Mouse (Mus musculus): ENCODE measurements around the gene Armh3. TPM values are rescaled to one million over a fixed set of nuclear protein-coding genes. Genes with fewer than 3 reads are reported as not detected.

The Armh3 gene
- polyA plus RNA-seq, 1 experiment from 2014 or later = 23.9 TPM

GRCm38 (mm10) chr19:46040149-46040902, 42.0 kb upstream of the Armh3 start:
- peaks cover 11% of the 10 kb centered on the region for H3K36me3 ChIP-seq
- 39% methylated on average over 14 of the region's 14 CpGs for WGBS
- H3K9ac ChIP-seq = peak overlapping the region; percentile 99
- ATAC-seq (ENCODE audit: low FRiP score) = no peak
- peak overlapping the region; percentile 97 for H3K27ac ChIP-seq
- H3K4me2 ChIP-seq = peak overlapping the region; percentile 98
- peaks cover 80% of the 10 kb centered on the region for H3K4me1 ChIP-seq (replicated peaks)
- no peaks in the 10 kb centered on the region for H3K9me3 ChIP-seq
- peak overlapping the region; percentile 97 for H3K4me3 ChIP-seq
- H3K27me3 ChIP-seq = no peaks in the 10 kb centered on the region

- Histone ChIP-seq H3K27me3 (no peaks in the 10 kb centered on the region), H3K27ac (peak overlapping the region; percentile 97), H3K4me3 (peak overlapping the region; percentile 97), H3K4me2 (peak overlapping the region; percentile 98), H3K9ac (peak overlapping the region; percentile 99), H3K4me1 (replicated peaks) (peaks cover 80% of the 10 kb centered on the region), H3K36me3 (peaks cover 19% of the 10 kb centered on the region), H3K9me3 (no peaks in the 10 kb centered on the region)
- WGBS = 2% methylated on average over 25 of the region's 30 CpGs
- peak; percentile 70 for ATAC-seq (ENCODE audit: low FRiP score)
Measured at GRCm38 (mm10) chr19:46039478-46039877, 41.2 kb upstream of the Armh3 start.

- Histone ChIP-seq H3K4me2 (peak overlapping the region; percentile 98), H3K27ac (peak overlapping the region; percentile 97), H3K36me3 (peaks cover 26% of the 10 kb centered on the region), H3K27me3 (no peaks in the 10 kb centered on the region), H3K9ac (peak overlapping the region; percentile 99), H3K9me3 (no peaks in the 10 kb centered on the region), H3K4me1 (replicated peaks) (peaks cover 75% of the 10 kb centered on the region), H3K4me3 (peak overlapping the region; percentile 97)
- ATAC-seq (ENCODE audit: low FRiP score) = peak; percentile 50
- 0% methylated on average over 12 of the region's 17 CpGs for WGBS
Measured at GRCm38 (mm10) chr19:46038851-46039260, 40.6 kb upstream of the Armh3 start.

GRCm38 (mm10) chr19:46037925-46038850, 39.9 kb upstream of the Armh3 start:
- peak overlapping the region; percentile 97 for H3K27ac ChIP-seq
- no peaks in the 10 kb centered on the region for H3K27me3 ChIP-seq
- H3K9me3 ChIP-seq = no peaks in the 10 kb centered on the region
- peak overlapping the region; percentile 98 for H3K4me2 ChIP-seq
- peak overlapping the region; percentile 99 for H3K9ac ChIP-seq
- peaks cover 32% of the 10 kb centered on the region for H3K36me3 ChIP-seq
- H3K4me3 ChIP-seq = peak overlapping the region; percentile 97
- ATAC-seq (ENCODE audit: low FRiP score) = no peak
- peaks cover 68% of the 10 kb centered on the region for H3K4me1 ChIP-seq (replicated peaks)
- 10% methylated on average over 13 of the region's 13 CpGs for WGBS

- WGBS = 16% methylated on average over 6 of the region's 6 CpGs
- H3K9ac ChIP-seq = peak overlapping the region; percentile 99
- peaks cover 60% of the 10 kb centered on the region for H3K4me1 ChIP-seq (replicated peaks)
- H3K4me2 ChIP-seq = peak overlapping the region; percentile 98
- H3K27me3 ChIP-seq = no peaks in the 10 kb centered on the region
- H3K27ac ChIP-seq = peak overlapping the region; percentile 97
- peak overlapping the region; percentile 97 for H3K4me3 ChIP-seq
- ATAC-seq (ENCODE audit: low FRiP score) = no peak
- H3K36me3 ChIP-seq = peaks cover 40% of the 10 kb centered on the region
- no peaks in the 10 kb centered on the region for H3K9me3 ChIP-seq
Measured at GRCm38 (mm10) chr19:46037243-46037924, 39.1 kb upstream of the Armh3 start.

- peak overlapping the region; percentile 97 for H3K27ac ChIP-seq
- peak overlapping the region; percentile 98 for H3K4me2 ChIP-seq
- no peak for ATAC-seq (ENCODE audit: low FRiP score)
- H3K36me3 ChIP-seq = peaks cover 48% of the 10 kb centered on the region
- peak overlapping the region; percentile 99 for H3K9ac ChIP-seq
- WGBS = 77% methylated on average over 13 of the region's 13 CpGs
- peaks cover 53% of the 10 kb centered on the region for H3K4me1 ChIP-seq (replicated peaks)
- H3K9me3 ChIP-seq = no peaks in the 10 kb centered on the region
- no peaks in the 10 kb centered on the region for H3K27me3 ChIP-seq
- peak overlapping the region; percentile 97 for H3K4me3 ChIP-seq
Measured at GRCm38 (mm10) chr19:46036477-46037242, 38.4 kb upstream of the Armh3 start.

GRCm38 (mm10) chr19:46035971-46036370, 37.7 kb upstream of the Armh3 start:
- Histone ChIP-seq H3K4me1 (replicated peaks) (peaks cover 46% of the 10 kb centered on the region), H3K27ac (no peak overlapping the region), H3K9ac (0 out of 2 replicates have a peak overlapping the region, but pooled peaks have one; percentile 31), H3K4me2 (peak overlapping the region; percentile 98), H3K27me3 (no peaks in the 10 kb centered on the region), H3K4me3 (peak overlapping the region; percentile 97; the same call in 1 of the 2 replicates), H3K36me3 (peaks cover 53% of the 10 kb centered on the region), H3K9me3 (no peaks in the 10 kb centered on the region)
- WGBS = 93% methylated on average over 13 of the region's 13 CpGs
- ATAC-seq (ENCODE audit: low FRiP score) = no peak

GRCm38 (mm10) chr19:46033911-46034310, 35.6 kb upstream of the Armh3 start:
- Histone ChIP-seq H3K36me3 (peaks cover 67% of the 10 kb centered on the region), H3K9me3 (0 out of 2 replicates have a peak, but pooled peaks cover 4% of the 10 kb centered on the region), H3K4me3 (no peak overlapping the region), H3K27ac (no peak overlapping the region), H3K4me2 (no peak overlapping the region), H3K4me1 (replicated peaks) (peaks cover 33% of the 10 kb centered on the region), H3K9ac (no peak overlapping the region), H3K27me3 (no peaks in the 10 kb centered on the region)
- ATAC-seq (ENCODE audit: low FRiP score) = no peak
- WGBS = 98% methylated on average over 11 of the region's 11 CpGs

- no peak overlapping the region for H3K4me2 ChIP-seq
- peaks cover 24% of the 10 kb centered on the region for H3K4me1 ChIP-seq (replicated peaks)
- H3K4me3 ChIP-seq = no peak overlapping the region
- H3K9ac ChIP-seq = no peak overlapping the region
- no peaks in the 10 kb centered on the region for H3K27me3 ChIP-seq
- H3K27ac ChIP-seq = peak overlapping the region; percentile 18; the same call in 1 of the 2 replicates
- H3K9me3 ChIP-seq = 0 out of 2 replicates have a peak, but pooled peaks cover 4% of the 10 kb centered on the region
- H3K36me3 ChIP-seq = peaks cover 67% of the 10 kb centered on the region
- no peak for ATAC-seq (ENCODE audit: low FRiP score)
- WGBS = 89% methylated on average over 26 of the region's 26 CpGs
Measured at GRCm38 (mm10) chr19:46032731-46033510, 34.6 kb upstream of the Armh3 start.

- H3K4me3 ChIP-seq = no peak overlapping the region
- peaks cover 67% of the 10 kb centered on the region for H3K36me3 ChIP-seq
- H3K9ac ChIP-seq = no peak overlapping the region
- peak overlapping the region; percentile 2; the same call in 1 of the 2 replicates for H3K27ac ChIP-seq
- H3K4me2 ChIP-seq = no peak overlapping the region
- peaks cover 13% of the 10 kb centered on the region for H3K4me1 ChIP-seq (replicated peaks)
- 68% methylated on average over 9 of the region's 9 CpGs for WGBS
- H3K9me3 ChIP-seq = 0 out of 2 replicates have a peak, but pooled peaks cover 4% of the 10 kb centered on the region
- ATAC-seq (ENCODE audit: low FRiP score) = no peak
- no peaks in the 10 kb centered on the region for H3K27me3 ChIP-seq
Measured at GRCm38 (mm10) chr19:46031689-46032432, 33.6 kb upstream of the Armh3 start.

Measured in hindbrain, embryonic 13.5 days (tissue).